Mouse (Mus musculus) frontal cortex, adult (tissue): Measurements from ENCODE around the gene Gmfg.

ENCODE experiments used
- ATAC-seq: cut with Nextera tagmentation; 2 replicates; pipeline ENCODE4 v1.9.2; 2017; ENCODE audit warnings: mild to moderate bottlenecking, moderate library complexity, mixed read lengths; ENCODE audit not compliant: low TSS enrichment

The Gmfg gene

DNA sequence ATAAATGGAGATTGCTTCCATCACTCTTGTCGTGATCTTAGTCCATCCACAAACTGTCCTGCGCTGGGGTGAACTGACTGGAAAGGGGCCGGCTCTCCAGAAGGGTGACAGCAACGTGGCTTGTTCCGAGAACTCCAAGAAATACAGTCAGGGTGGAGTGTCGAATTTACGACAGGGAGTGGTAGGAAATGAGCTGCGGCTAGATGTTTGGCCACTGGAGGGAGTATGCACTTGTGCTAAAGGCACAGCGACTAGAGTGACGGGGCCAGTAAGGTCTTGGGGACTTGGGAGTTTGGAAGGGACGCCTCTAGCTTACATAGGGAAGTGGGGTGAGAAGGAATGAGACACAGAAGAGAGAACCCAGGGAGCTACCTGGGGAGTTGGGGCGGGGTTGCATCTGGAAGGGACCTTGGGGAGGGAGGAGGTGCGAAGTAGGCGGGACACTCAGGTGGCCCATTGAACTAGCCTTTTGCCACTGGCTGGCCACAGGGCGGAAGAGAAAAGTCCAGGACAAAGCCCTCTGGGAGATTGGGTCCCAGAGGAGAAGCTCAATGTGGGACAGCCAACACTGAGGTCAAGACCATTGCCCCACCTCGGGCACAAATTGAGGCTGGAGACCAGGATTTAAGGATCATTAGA is at the start of gene Gmfg:
Gmfg (plus strand) TSS at position 516 of the 639 bp plus-strand sequence.
- ATAC-seq: peak; percentile 51

DNA sequence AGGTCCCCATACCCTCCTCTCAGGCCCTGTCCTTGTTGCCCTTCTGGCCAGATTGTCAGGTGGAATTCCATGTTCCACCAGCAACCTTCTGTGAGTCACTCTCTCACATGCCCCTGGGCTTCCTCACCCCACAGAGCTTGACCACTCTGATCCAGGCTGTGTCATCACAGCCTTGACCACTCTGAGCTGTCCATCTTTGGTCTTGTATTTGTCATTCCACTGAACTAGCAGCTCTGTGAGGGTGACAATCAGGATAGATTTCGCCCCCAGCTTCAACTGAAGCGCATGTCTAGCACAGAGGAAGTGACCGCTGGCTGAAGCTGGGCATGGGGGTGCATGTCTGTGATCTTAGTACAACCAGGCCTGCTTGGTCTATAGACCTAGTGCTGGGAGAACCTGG is 46.9 kb upstream of the Gmfg start:
- no peak for ATAC-seq

DNA sequence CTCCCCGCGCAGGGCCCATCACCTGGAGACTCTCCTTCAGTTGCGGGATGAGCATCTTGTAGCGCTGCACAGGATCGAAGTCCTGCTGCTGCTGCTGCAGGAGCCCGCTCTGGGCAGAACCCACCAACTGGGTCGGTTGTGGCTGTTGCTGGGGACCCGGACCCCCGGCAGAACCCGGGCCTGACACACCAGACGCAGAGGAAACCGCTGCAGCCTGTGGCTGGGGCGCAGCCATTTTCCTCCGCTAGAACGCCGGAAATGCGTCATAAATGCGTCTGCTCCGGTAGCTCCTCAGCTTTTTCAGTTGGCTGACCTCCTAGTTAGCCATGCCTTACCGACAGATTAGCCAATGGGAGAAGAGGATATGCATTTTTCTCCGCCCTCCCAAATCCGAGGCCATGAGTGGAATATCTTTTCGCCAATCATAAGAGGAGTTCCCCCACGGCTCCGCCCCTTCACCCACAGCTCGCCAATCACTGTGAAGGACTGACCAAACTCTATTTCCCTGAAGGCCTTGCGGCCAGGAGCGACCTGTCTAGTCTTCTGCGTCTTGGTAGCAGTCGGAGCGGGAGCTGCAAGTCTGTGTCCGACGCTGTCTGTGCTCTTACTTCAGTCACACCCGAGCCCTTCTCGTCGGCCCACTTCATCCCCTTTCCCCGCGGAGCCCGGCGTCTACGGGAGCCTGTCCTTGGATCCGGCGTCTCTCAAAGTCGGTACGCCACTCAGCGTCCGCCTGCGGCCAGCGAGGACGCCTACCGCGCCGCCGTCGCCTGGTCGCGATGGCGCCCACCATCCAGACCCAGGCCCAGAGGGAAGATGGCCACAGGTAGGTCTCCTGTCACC is 44.6 kb upstream of the Gmfg start, which contains the start of the genes Med29 and Paf1:
Med29 (minus strand) TSS at position 280 of the 843 bp plus-strand sequence.
Paf1 (plus strand) TSS at position 523 of the 843 bp plus-strand sequence.
- peak; percentile 99 for ATAC-seq

DNA sequence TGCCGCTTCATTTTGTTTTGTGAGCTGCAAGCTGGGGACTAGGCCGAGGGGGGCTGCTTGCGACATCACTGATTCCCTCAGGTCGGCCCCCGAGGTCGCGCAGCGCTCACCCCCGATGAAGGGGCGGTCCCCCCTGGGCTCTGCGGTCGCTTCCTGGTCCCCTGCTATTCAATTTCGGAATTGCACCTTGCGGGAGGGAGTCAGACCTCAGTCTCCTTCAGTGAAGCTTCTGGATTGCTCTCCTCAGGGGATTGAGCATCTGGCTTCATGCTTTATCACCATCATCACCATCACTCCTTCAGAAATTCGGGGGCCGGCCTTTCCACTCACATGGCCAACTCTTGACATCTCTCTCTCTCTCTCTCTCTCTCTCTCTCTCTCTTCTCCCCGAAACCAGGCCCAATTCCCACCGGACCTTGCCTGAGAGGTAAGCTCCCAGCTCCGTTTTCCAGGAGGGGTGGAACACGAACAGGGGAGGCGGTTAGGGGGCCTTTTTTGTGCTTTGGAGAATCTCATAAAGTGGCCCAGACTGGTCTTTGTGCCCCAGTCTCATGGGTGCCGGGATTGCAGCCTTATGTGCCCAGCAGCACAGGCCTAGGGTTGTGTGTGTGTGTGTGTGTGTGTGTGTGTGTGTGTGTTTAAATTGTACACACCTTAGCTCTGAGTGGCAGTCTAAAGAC is 43.8 kb upstream of the Gmfg start:
- no peak for ATAC-seq

DNA sequence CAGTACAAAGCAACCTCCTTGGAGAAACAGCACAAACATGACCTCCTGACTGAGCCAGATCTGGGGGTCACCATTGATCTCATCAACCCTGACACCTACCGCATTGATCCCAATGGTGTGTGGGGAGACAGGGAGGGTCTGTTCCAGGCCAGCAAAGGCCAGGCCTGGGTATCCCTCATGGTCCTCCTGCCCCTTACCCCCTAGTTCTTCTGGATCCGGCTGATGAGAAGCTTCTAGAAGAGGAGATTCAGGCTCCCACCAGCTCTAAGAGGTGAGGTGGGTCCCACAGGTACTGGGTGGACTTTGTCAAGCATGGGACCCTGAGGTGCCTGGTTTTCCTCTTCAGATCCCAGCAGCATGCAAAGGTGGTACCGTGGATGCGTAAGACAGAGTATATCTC is 41.8 kb upstream of the Gmfg start:
- ATAC-seq: no peak

DNA sequence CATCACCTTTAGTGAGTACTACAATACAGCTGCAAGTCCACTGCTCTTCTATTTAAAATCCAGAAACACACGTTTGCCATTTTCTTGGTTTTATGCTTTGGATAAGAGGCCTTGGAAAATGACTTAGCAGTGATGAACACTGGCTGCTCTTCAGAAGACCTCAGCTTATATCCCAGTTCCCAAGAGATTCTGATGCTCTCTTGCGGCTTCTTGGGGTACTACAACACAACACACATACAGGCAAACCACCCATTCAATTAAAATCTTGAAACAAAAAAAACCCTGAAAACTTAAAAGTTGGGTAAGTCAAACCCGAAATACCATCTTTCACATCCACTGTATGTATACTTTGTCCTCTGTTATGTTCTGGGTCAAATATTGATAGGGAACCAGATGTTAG is 39.2 kb upstream of the Gmfg start:
- ATAC-seq: no peak

DNA sequence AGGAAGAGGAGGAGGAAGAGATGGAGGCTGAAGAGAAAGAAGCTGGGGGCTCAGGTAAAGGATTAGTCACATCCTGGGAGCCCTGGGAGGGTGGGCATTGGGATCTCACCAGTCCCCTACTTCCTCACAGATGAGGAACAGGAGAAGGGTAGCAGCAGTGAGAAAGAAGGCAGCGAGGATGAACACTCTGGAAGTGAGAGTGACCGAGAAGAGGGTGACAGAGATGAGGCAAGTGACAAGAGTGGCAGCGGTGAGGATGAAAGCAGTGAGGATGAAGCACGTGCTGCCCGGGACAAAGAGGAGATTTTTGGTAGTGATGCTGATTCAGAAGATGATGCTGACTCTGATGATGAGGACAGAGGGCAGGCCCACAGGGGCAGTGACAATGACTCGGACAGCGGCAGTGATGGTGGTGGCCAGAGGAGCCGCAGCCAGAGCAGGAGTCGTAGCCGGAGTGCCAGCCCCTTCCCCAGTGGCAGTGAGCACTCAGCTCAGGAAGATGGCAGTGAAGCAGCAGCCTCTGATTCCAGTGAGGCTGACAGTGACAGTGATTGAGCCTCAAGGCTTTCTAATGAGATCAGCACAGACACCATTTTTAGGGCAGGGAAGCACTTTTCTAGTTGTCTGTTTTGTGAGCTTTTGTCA is 38.4 kb upstream of the Gmfg start:
- no peak for ATAC-seq

DNA sequence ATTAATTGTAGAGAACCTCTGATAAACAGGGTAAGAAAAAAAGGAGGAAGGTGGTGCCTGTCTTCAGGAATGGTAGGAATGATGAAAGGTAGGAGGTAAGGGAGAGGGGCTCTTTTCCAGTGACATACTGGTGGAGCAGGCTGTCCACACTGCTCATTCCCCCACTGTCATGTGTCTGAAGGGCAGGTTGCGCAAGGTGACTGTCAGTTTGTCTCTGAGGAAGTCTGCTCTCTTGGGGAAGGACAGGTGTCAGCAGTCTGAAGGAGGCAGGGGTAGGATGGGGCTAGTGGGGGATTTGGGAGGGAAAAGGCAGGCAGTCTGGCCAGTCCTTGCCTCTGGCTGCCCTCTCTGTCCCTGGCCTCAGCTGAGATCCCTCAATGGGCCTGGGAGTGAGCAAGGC is 36.2 kb upstream of the Gmfg start:
- ATAC-seq: no peak

DNA sequence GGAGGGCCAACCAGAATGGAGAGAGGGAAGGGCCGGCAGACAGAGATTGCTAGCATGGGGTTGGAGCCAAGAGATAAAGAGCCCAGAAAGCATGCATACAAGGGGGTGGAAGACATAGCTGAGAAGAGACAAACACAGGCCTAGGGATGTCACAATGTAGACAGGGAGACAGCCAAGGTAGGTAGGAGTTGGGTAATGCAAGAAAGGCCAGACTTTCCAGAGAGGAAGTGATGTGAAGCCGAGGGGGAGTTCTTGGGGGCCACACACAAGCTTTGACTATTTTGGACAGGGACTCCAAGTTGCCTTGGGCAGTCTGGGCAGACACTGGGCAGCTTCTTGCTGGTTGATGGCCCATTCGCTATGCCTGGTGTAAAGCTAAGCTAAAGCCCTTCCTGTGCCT is 35.3 kb upstream of the Gmfg start:
- no peak for ATAC-seq

DNA sequence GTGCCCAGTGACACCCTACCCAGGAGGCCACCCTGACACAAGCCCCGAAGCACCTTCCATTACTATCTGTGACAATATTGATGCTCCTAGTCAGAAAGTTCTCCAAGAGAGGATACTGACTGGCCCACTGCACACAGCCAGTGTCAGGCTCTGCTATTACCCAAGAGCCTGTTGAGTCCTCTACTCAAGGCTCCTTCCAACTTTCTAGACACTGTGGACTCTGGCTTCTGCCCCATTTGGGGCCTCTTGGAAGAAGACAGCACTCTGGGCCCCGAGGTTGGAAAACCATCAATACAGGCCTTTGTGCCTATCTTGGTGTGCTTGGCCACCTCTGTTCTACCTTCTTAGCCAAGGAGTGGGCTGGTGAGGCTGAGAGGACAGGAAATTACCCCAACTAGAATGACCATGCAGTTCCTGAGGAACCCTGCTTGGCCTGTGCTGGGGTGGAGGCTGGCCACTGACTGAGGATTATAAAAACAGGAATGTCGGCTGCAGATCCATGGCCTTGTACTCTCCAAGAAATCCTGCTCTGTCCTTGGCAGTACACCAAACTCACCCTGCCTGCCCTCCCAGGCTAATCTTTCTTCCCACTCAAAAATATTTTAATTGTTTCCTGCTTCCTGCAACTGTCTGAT is 26.3 kb upstream of the Gmfg start:
- no peak for ATAC-seq

DNA sequence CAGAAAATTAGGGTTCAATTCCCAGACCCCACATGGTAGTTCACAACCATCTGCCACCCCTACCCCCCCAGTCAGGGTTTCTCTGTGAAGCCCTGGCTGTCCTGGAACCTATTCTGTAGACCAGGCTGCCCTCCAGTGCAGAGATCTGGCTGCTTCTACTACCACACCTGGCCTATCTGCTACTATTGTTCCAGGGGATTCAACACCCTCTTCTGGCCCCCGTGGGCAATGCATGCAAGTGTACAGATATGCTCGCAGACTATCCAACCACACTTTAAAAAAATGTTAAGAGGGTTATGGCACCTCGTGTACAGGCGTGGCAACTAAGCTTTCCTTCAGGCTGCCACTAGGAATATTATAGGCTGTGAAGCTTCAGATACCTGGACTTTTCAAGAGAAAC is 24.4 kb upstream of the Gmfg start:
- no peak for ATAC-seq

DNA sequence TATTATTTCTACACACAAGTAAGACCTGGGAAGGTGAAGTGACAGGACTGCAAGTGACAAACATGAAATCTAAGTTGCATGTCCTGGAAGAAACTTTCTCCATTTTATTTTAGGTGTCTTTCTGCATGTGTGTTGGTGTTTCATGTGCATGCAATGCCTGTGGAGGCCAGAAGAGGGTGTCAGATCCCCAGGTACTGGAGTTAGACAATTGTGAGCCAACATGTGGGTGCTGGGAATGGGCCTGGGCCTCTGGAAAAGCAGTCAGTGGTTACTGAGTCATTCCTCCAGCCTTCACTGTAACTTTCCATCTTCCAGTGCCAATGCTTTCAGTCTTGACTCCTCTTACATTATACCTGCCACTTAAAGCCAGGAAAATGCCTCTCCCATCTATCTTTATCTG is 19.9 kb upstream of the Gmfg start:
- no peak for ATAC-seq

DNA sequence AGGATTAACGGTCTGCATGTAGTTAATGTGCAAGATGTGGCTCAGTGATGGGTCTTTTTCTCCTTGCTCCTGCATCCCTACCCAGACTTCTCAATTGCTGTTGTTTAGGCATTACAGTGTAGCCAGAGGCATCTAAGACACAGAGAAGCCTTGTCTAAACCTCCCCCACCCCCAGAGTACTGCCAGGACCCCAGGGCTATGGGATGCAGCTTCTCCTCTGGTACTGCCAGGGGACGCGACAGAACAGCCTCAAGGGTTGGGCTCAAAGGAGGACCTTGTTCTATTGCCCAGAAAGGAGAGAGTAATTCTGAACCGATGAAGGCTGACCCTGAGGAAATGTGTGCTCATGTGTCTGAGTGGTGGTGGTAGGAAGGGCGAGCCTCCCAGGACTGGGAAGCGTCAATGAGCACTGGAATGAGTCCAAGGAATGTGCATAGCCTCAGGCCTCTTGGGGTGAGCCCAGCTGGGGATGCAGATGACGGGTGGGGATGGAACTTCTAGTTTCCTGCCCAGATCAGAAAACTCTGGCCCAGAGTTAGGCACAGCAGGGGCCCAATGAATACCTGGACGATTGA is 19.1 kb upstream of the Gmfg start:
- peak; percentile 41; the same call in 1 of the 2 replicates for ATAC-seq

DNA sequence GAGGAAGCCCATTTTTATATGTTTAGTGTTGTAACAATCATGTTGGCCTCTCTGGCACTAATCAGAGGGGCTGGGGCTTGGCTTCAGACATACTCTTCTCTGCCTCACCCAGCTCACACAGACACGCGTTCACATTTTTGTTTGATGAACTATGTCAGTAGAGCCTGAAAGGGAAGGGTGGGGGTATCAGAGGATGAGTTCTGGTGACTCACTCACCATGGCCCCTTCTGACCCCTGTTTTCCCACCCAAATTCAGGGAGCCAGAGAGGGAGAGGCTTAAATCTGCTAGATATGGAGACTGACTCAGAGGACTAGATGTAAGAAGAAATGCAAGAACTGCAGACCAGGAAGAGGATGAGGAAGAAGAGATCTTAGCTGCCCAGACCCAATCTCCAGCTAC is 17.8 kb upstream of the Gmfg start:
- no peak for ATAC-seq

DNA sequence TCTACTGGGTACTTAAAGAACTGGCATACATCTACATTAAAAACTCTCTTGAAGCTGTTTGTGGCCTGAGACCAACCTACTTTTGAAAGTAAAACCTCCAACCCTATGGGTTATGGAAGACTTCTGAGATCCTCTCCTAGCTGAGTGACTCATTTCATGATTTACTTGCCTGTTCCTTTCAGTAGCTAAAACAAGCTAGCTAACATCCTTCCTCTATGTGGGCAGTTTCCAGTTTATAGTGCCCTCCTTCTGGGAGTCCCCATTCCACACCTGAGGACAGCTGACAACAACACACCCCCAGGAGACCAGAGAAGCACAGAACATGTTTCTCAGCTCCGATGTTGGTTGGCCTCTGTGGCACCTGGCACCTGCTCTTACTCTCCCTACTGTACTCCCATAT is 14.2 kb upstream of the Gmfg start:
- no peak for ATAC-seq

DNA sequence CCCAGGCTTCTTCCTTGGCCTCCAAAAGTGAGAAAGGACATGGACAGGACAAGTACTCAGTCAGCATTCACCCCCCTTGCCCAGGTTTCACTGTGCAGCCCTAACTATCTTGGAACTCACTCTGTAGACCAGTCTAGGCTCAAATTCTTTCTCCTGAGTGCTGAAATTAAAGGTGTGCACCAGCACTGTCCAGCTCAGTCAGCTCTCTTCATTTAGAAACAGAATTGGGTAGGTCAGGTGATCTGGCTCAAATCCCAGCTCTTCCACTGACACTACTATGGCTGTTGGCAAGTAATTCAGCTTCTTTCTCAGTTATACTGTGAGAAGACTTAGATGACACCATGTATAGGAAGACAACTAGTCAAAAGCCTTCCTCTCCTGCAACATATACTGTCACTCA is 9.5 kb upstream of the Gmfg start:
- no peak for ATAC-seq

DNA sequence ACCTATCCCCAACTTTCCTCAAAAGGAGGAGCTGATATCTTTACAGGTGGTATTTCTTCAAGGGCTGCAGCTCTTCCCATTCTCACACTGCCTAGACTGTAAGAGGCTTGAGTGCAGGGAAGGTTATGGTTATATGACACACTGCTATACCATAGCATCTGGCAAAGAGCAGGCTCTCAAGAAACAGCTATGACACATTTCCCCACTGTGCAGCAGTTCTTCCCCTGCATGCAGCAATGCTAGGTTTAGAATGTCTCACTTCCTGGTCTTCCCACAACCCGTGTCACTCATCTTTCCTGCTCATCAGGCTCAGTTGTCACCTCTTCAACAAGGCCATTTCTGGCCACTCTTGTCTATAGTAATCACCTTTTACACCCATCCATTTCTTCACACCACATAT is 6.7 kb upstream of the Gmfg start:
- no peak for ATAC-seq

DNA sequence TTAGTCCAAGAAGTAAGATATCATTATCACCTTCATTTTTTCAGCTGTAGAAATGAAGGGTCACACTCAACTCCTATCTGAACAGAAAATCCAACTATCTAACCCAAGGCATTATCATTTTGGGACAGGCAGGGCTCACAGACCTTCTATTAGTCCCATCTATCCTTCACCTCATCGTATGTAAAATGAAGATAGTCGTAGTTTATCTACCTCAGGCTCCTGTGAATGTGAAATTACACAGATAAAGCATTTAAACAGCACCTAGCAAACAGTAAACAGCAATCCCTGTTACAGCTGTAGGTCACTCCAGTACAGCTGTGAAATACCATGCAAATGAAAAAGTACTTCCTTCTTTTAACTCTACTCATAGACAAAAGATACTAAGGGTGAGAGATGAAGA is 5.0 kb upstream of the Gmfg start:
- no peak for ATAC-seq

DNA sequence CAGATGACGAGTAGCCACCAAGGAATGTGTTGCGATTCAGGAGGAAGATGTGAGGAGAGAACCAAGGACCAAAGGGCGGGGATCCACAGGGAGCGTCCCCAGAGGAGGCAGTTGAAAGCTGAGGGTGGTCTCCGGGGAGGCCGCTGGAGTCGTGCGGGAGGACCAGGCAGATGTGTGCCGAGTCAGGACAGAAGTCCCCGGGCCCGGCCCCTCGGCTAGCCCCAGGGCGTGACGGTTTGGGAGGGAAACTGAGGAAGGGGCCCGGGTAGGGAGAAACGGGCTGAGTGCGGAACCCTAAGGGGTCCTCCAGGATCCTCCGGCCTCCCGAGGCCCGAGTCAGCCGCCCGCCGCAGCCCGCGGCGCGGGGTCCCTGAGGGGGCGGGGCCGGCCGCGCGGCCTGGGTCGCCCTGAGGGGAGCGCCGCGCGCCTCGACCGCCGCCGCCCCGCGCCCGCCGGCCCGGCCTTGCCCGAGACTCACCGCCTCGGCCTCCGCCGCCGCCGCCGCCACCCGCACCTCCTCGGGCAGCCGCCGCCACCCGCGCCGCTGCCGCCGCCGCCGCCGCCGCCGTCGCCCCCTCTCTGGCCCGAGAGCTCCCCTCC is 1.5 kb upstream of the Gmfg start:
- 0 out of 2 replicates have a peak, but pooled peaks have one; percentile 2 for ATAC-seq

DNA sequence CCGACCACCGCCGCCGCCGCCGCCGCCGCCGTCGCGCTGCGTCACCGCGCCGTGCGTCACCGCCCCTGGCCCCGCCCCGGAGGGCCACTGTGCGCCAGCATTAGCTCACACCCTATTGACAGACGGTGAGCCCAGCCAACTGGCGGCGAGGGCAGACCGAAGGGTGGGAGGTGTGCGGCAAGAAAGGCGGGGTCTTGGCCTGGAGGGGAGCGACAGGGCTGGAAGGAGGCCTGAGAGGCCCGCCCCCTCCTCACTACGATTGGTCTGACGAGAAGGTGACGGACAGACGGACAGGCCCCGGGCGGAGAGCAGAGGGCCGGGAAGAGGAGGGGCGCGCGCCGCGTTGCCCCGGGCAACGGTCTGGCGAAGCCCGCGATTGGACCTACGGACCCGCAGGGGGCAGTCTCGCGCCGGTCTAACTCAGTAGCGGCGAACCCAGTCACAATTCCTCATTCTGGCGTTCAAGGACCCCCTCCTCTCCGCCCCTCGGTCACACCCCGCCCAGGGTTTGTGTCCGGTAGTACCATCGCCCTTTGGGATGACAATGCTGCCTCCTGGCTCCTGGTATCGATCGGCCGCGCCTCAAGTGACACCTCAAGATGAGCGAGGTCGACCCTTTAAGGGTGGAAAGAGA is 859 bp upstream of the Gmfg start:
- peak; percentile 97 for ATAC-seq
